Mouse (Mus musculus): Measurements from ENCODE around the gene Npy.

DNA sequence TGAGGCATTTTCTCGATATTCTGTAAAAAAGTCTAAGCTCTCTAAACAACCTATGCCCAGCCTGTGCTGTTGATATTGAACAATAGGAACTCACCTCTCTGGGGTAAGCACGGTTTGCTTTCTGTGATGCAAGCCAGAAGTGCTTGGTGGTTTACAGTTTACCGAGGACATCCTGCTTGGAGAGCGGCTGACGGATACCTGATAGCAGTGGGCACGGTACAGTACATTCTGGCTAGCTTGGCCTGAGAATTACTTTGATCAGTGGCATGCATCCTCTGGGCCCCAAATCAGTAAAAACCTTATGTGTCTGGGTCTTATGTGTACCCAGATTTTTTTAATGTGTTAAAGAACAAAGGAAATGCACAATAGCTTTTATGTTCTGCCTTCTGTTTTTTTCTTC is 45.1 kb downstream of the Npy start:
- TF ChIP-seq CTCF (conservative IDR thresholded peaks at IDR 0.05; ENCODE audit: low read length) (no peak), NANOG (IDR thresholded peaks at IDR 0.05; ENCODE audit: borderline replicate concordance, low read length) (no peak)
